Mouse (Mus musculus): ENCODE data around the gene Gm4340. TPM values are rescaled to one million over a fixed set of nuclear protein-coding genes. Genes with fewer than 3 reads are reported as not detected.
"Not testable (repeated sequence)": the region's sequence is repeated elsewhere in the genome, so short reads cannot be mapped to it uniquely, and the experiment has no call there.

Gm4340 gene
- polyA plus RNA-seq (2015; fragmentation: Nextera tagmentation; extraction: Ambion mirVana), result not detected in 2 replicates

GRCm38 (mm10) chr10:104193742-104194141, at the start of gene Gm4340:
Gene Gm4340 (plus strand): TSS chr10:104194042.
- H3K27ac ChIP-seq (replicated peaks); H3K9me3 ChIP-seq; H3K27me3 ChIP-seq; H3K9ac ChIP-seq; H3K36me3 ChIP-seq; H3K4me2 ChIP-seq; H3K4me3 ChIP-seq; ATAC-seq (ENCODE audit: low FRiP score, low read depth); H3K4me1 ChIP-seq (replicated peaks): not testable (repeated sequence)
- WGBS, result no CpG with 5 or more reads among the region's 3 CpGs

DNA sequence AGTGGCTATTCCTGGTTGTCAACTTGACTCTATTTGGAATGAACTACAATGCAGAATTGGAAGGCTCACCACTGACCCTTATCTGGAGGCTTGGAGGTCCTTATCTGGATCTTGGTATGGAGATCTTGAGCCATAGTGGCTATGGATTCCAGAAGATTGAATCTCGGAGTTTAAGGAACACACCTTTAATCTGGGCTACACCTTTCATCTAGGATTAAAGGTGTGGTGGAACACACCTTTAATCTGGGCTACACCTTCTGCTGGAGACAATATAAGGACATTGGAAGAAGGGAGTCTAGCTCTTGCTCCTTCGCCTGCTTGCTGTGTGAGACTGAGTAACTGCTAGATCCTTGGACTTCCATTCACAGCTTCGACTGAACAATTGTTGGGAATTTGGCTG, 42.6 kb upstream of the Gm4340 start, which contains the start of gene Gm6763:
Gene Gm6763 (plus strand): TSS at position 301 of the 400 bp plus-strand sequence.
- H3K27me3 ChIP-seq; H3K9ac ChIP-seq; H3K4me2 ChIP-seq; H3K9me3 ChIP-seq; H3K27ac ChIP-seq (replicated peaks); ATAC-seq (ENCODE audit: low FRiP score, low read depth); H3K36me3 ChIP-seq; H3K4me1 ChIP-seq (replicated peaks); H3K4me3 ChIP-seq: not testable (repeated sequence)
- no CpG with 5 or more reads among the region's 3 CpGs for WGBS

GRCm38 (mm10) chr10:104159706-104160105, 34.1 kb upstream of the Gm4340 start, which contains the start of gene Gm8764:
Gene Gm8764 (plus strand): TSS chr10:104160006.
- H3K4me2 ChIP-seq; H3K9ac ChIP-seq; H3K9me3 ChIP-seq; H3K27ac ChIP-seq (replicated peaks); H3K4me1 ChIP-seq (replicated peaks); H3K27me3 ChIP-seq; ATAC-seq (ENCODE audit: low FRiP score, low read depth); H3K4me3 ChIP-seq; H3K36me3 ChIP-seq: not testable (repeated sequence)
- WGBS, result no CpG with 5 or more reads among the region's 3 CpGs

GRCm38 (mm10) chr10:104168215-104168614, 25.6 kb upstream of the Gm4340 start, which contains the start of gene Gm21304:
Gene Gm21304 (plus strand): TSS chr10:104168515.
- H3K4me3 ChIP-seq; H3K27me3 ChIP-seq; H3K4me1 ChIP-seq (replicated peaks); H3K36me3 ChIP-seq; H3K27ac ChIP-seq (replicated peaks); H3K9me3 ChIP-seq; ATAC-seq (ENCODE audit: low FRiP score, low read depth); H3K9ac ChIP-seq; H3K4me2 ChIP-seq: not testable (repeated sequence)
- no CpG with 5 or more reads among the region's 3 CpGs for WGBS

GRCm38 (mm10) chr10:104176724-104177123, 17.1 kb upstream of the Gm4340 start, which contains the start of gene Gm21312:
Gene Gm21312 (plus strand): TSS chr10:104177024.
- WGBS, result no CpG with 5 or more reads among the region's 3 CpGs
- H3K9me3 ChIP-seq; H3K9ac ChIP-seq; H3K4me3 ChIP-seq; ATAC-seq (ENCODE audit: low FRiP score, low read depth); H3K4me1 ChIP-seq (replicated peaks); H3K27me3 ChIP-seq; H3K4me2 ChIP-seq; H3K36me3 ChIP-seq; H3K27ac ChIP-seq (replicated peaks): not testable (repeated sequence)

DNA sequence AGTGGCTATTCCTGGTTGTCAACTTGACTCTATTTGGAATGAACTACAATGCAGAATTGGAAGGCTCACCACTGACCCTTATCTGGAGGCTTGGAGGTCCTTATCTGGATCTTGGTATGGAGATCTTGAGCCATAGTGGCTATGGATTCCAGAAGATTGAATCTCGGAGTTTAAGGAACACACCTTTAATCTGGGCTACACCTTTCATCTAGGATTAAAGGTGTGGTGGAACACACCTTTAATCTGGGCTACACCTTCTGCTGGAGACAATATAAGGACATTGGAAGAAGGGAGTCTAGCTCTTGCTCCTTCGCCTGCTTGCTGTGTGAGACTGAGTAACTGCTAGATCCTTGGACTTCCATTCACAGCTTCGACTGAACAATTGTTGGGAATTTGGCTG, 8.6 kb upstream of the Gm4340 start, which contains the start of gene Gm20765:
Gene Gm20765 (plus strand): TSS at position 301 of the 400 bp plus-strand sequence.
- not testable (repeated sequence) for H3K9ac ChIP-seq; H3K4me1 ChIP-seq (replicated peaks); H3K27me3 ChIP-seq; H3K9me3 ChIP-seq; H3K4me3 ChIP-seq; H3K36me3 ChIP-seq; H3K4me2 ChIP-seq; ATAC-seq (ENCODE audit: low FRiP score, low read depth); H3K27ac ChIP-seq (replicated peaks)
- no CpG with 5 or more reads among the region's 3 CpGs for WGBS

- H3K36me3 ChIP-seq, result no peaks in the 10 kb centered on the region
- H3K9ac ChIP-seq, result no peak overlapping the region
- H3K4me2 ChIP-seq, result no peak overlapping the region
- H3K27ac ChIP-seq (replicated peaks), result no peak overlapping the region
- H3K4me1 ChIP-seq (replicated peaks), result no peaks in the 10 kb centered on the region
- H3K27me3 ChIP-seq, result no peaks in the 10 kb centered on the region
- H3K4me3 ChIP-seq, result no peak overlapping the region
- H3K9me3 ChIP-seq, result no peaks in the 10 kb centered on the region
- WGBS, result 94% methylated on average over 1 of the region's 1 CpGs
- no peak for ATAC-seq (ENCODE audit: low FRiP score, low read depth)
Measured at GRCm38 (mm10) chr10:104209655-104210054, 15.8 kb downstream of the Gm4340 start.

DNA sequence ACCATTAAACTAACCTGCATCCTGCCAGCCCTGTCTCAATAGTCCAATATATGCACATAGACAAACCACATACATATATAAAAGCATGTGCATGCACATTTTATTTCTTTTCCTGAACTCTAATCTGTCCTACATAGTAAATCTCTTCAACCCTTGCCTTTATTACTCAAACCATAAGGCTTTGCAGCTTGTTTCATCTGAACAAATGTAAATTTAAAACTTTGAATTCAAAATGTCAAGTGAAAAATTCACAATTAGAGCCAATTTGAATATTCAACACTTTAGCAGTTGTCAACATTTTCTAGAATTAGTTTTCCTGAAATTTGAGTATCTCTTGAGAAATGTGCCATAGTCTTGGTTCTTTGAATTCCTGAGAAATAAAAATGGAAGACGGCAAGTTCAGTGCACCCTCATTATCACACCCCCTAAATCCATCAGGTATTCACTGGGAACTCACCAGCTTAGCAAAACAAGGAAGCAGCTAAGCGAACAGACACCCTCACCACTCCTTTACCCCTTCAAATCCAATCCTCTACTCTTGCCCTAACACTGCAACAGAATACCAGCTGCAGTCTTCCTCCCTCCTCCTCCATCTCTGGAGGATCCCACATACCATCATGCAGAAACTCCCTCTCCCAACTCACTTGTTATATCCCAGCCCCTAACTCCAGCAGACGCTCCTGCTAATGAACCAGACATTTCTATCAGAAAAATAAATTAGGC, 16.6 kb downstream of the Gm4340 start:
- H3K9me3 ChIP-seq, result no peaks in the 10 kb centered on the region
- no peaks in the 10 kb centered on the region for H3K4me1 ChIP-seq (replicated peaks)
- no peak overlapping the region for H3K4me2 ChIP-seq
- WGBS, result 85% methylated on average over 3 of the region's 3 CpGs
- H3K27ac ChIP-seq (replicated peaks), result no peak overlapping the region
- no peaks in the 10 kb centered on the region for H3K36me3 ChIP-seq
- no peak for ATAC-seq (ENCODE audit: low FRiP score, low read depth)
- H3K27me3 ChIP-seq, result no peaks in the 10 kb centered on the region
- no peak overlapping the region for H3K9ac ChIP-seq
- H3K4me3 ChIP-seq, result no peak overlapping the region

DNA sequence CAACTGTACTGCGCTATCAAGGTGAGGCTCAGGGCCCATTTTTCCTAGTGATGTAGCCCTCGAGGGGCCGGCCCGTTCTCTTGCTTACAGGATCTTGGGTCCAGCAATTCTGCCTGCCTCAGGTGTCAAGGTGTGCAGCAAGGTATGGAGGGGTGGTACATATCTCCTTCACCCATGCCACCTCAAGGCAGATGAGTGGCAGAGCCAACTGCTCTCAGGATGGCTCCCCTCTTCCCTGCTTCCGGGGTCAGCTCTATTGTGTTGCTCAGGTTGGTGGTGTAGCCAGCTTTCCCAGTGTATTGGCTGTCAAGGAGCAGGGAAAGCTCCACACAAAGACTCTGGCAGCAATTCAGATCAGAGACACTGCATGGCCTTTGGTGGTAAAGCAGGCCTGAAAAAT, 20.7 kb downstream of the Gm4340 start:
- H3K27me3 ChIP-seq, result no peaks in the 10 kb centered on the region
- WGBS, result 87% methylated on average over 5 of the region's 5 CpGs
- no peak overlapping the region for H3K9ac ChIP-seq
- H3K9me3 ChIP-seq, result no peaks in the 10 kb centered on the region
- no peaks in the 10 kb centered on the region for H3K4me1 ChIP-seq (replicated peaks)
- no peak overlapping the region for H3K4me3 ChIP-seq
- no peaks in the 10 kb centered on the region for H3K36me3 ChIP-seq
- no peak overlapping the region for H3K27ac ChIP-seq (replicated peaks)
- H3K4me2 ChIP-seq, result no peak overlapping the region
- no peak for ATAC-seq (ENCODE audit: low FRiP score, low read depth)

DNA sequence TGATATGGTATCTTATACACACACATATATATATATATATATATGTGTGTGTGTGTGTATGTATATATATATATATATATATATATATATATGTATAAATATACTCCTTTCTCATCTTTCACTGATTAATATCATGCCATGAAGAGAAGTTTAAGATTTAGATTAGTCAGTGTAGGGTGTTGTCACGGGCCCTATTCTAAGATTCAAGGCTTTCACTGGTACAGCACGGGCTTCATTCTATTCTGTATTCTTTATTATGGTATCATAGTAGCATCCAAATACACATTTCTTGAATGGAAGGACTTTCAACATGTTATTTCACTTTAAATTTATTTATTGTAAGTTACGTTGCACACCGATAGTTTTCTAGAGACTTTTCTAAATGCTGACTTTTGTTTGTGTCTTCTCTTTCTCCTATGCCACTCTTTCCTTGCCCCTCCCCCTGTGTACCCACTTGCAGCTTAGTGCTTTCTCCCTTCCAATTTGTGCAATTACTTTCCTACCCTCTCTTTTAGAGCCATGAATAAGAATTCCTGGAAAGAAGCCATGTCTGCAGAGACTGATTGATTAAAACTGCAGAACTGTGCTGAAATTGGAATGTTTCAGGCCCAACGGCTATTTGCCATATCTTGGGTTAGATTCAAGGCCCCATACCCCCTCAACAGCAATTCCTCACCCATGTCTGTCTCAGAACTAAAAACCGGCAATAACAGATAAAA, 26.6 kb downstream of the Gm4340 start:
- no peak overlapping the region for H3K4me2 ChIP-seq
- no peak overlapping the region for H3K9ac ChIP-seq
- H3K27ac ChIP-seq (replicated peaks), result no peak overlapping the region
- H3K4me1 ChIP-seq (replicated peaks), result no peaks in the 10 kb centered on the region
- ATAC-seq (ENCODE audit: low FRiP score, low read depth), result no peak
- H3K36me3 ChIP-seq, result no peaks in the 10 kb centered on the region
- no peak overlapping the region for H3K4me3 ChIP-seq
- 84% methylated on average over 6 of the region's 6 CpGs for WGBS
- H3K27me3 ChIP-seq, result no peaks in the 10 kb centered on the region
- H3K9me3 ChIP-seq, result no peaks in the 10 kb centered on the region
